Mouse (Mus musculus): ENCODE measurements around the gene Tfip11.

Tfip11 gene

DNA sequence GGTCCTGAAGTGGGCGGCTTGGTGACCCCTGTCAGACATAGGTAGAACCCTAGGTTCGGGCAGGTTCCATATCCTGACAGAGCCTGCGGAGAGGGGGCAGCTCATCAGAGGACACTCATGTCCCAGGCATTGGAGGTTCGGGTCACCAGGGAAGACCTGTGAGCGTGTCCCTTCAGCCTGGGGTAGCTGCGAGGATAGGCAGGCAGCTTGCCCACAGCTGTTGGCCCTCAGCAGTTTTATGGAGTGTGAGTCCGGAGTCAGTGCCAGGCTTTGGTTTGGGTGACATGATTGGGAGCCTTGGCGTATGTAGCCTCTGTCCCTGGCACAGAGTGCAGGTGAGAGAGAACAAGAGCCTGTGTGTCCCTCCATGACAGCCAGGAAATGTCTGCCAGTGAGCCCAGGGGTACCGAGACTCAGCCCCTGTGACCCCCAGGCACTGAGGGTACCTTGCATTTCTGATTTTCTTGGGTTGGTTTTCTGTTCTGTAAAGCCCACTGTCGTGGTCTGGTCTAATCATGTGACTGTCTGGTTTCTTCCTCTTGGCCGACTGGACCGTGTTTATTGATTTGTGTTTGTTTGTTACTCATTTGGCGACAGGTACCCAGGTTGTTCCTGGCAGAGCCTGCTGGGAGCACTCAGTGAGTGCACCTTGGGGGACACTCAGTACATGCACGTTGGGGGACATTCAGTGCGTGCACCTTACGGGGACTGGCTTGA, 36.2 kb upstream of the Tfip11 start:
- DNase-seq (ENCODE audit: low spot score), result no peak

DNA sequence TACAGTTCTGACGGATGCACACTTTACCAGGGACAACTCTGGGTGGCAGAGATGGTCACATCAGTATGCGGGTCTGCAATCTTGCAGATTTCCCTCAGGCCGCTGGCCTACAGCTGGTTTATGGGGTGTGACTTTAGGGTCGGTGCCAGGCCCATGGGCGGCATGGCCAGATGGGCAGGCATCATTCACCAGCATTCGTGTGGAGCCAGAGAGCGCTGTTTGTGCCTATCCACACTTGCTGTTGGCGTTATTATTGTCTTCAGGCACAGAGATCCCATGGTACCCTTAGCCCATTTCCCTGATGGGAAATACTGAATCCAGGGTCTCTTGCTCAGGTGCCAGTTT, 35.6 kb upstream of the Tfip11 start:
- DNase-seq (ENCODE audit: low spot score), result no peak

DNA sequence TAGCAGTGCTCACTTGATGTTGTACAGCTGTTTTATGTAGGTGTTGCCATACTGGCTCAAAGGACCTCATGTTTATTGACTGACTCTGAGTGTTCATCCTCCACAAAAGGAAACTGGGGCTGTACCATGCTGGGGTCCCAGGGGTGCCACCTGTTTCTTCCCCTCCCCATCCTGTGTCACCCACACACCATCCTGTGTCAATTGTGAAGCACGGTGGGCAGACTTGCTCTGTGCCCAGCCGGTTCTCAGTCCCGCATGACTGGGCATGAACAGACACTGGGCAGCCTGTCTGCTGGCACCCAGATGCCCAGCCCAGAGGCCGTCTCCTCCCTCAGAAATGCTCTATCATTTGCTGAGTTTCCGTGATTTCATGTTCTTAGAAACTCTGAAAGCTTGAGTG, 34.3 kb upstream of the Tfip11 start:
- no peak for DNase-seq (ENCODE audit: low spot score)

DNA sequence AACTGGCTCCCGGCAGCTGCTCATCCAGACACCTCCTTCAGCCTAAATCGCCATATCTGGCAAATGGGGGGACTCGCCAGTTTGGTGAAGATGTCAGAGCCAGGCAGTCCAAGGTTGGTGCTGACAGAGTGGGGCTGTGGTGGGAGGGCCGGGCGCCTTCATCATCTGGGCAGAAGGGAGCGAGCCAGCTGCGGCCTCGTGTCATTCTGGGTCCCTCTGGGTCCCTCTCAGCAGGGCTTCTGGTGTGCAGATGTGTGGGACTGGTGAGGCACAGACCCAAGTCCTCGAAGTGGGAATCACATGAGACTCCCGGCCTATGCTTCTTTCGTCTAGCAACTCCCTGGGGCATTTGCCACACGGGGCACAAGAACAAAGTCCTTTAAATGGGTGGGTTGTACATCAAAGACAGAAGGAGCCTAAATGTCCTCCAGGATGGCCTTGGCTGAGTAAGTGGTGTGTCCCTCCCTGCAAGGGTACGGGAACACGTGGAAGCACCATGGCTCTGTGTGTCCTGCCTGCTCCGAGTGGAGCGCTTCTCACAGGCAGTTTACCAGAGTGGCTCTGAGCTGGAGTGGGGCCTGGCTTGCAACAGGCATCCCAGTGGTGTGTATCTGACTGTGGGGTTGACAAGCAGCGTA, 33.7 kb upstream of the Tfip11 start:
- DNase-seq (ENCODE audit: low spot score), result no peak

DNA sequence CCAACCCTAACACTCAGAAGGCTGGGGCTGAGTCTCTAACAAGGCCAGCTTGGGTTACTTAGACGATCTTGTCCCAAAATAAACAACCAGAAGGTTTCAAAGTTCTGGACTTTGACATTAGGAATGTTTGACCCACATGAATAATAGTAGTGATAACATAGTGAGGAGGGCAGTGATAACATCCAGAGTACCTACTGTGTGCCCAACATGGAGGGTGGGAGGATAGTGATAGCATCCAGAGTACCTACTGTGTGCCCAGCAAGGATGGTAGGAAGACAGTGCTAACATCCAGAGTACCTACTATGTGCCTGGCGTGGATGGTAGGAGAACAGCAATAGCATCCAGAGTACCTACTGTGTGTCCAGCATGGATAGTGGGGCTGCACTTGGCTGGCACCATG, 32.4 kb upstream of the Tfip11 start:
- no peak for DNase-seq (ENCODE audit: low spot score)

DNA sequence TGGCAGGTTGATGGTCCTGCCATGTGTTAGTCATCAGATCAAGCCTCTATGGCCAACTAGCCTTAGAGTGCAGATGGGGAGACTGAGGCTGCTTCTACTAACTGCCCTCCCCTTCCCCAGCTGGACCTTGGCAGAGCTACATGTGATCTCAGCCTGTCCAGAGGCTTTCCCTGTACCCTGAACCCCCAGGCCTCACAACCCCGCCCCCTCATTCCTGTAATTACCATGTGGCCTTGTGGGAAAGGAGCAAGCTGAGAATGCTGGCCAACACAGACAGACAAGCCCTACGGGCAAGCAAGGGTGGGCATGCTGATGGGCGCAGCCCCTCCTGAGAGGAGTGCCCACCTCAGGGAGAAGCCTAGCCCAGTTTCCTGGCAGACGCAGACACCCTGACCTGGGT, 31.5 kb upstream of the Tfip11 start:
- DNase-seq (ENCODE audit: low spot score), result no peak

DNA sequence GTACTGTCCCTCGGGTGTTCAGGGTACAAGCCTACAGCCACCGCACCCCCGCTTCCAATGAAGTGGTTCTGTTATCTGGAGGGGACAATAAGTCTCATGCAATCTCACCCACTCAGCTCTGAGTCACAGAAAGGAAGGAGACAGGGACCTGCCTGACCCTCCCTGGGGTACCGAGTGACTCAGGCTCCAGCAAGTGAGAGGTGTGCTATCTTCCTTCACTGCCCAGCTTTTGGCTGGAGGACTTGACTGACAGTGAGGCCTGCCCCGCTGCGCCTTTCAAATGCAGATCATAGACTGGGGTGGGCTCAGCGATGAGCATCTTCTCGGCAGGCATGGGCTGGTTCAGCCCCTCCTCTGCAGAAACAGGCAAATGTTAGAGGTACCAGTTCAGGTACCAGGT, 31.0 kb upstream of the Tfip11 start:
- DNase-seq (ENCODE audit: low spot score), result peak; percentile 55

DNA sequence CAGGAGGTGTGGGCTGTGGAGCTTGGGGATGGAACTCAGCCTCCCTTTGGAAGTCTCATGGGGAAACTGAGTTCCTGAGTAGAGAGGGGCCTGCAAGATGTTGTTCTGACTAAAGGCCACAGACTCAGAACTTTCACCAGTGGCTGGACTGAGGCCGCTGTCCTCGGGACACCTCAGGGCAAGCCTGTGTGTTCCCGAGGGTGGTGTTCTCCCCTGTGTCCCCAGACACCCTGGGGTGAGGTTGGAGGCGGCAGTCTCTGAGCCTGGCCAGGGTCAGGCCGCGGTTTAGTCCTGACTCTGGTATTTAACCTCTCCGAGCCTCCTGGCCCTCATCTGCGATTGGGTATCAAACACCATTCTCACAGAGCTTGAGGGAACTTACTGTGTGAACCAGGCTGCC, 30.6 kb upstream of the Tfip11 start:
- DNase-seq (ENCODE audit: low spot score), result no peak

DNA sequence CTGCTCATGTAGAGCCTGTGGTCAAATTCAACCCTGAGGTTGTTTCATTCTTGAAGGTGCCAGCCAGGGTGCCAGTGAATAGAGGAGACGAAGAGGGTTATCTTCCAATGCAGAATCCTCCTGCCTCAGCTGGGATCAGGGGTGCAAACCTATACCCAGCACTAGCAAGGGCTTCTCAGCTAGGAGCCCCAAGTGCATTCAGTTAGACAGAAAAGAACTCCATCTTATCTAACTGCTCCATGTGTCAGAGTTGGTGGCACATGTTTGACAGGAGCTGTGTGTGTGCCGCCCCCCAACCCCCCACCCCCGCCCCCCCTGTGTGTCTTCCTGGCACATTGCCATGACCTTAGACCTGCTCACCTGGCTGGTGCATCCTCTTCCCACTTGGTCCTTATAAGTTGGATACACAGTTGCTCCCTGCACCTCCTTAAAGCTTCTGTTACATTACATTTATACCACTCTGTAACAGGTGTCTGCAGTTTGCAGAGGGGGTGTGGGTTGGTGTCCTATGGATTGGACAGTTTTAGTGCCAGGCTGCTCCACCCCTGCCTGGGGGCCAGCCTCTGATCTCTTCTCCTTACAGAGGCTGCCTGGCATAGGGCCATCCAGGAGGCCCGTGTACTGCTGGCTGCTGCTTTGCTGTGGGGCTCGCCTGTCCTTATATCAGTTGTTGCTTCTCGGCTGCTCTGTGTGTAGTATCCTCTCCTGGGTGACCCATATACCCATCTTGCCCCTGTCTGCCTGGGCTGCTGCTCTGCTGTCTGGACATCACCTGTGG, 29.6 kb upstream of the Tfip11 start:
- no peak for DNase-seq (ENCODE audit: low spot score)

DNA sequence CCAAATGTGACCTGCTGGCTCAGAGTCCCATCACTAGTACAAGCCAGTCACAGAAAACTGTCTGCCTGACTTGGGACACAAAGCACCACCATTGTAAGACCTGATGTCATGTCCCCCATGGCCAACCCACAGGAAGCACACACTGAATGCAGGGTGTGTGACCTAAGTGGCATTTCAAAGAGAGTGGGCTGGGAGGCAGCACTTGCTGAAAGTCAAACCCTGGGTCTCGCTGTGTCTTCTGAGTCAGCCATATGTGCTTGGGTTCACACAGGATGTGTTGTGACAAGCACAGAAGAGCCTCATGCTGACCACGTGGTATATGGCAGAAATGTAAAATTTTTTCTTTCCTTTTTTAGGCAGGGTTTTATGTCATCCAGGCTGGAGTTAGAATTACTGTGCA, 28.9 kb upstream of the Tfip11 start:
- DNase-seq (ENCODE audit: low spot score), result no peak

DNA sequence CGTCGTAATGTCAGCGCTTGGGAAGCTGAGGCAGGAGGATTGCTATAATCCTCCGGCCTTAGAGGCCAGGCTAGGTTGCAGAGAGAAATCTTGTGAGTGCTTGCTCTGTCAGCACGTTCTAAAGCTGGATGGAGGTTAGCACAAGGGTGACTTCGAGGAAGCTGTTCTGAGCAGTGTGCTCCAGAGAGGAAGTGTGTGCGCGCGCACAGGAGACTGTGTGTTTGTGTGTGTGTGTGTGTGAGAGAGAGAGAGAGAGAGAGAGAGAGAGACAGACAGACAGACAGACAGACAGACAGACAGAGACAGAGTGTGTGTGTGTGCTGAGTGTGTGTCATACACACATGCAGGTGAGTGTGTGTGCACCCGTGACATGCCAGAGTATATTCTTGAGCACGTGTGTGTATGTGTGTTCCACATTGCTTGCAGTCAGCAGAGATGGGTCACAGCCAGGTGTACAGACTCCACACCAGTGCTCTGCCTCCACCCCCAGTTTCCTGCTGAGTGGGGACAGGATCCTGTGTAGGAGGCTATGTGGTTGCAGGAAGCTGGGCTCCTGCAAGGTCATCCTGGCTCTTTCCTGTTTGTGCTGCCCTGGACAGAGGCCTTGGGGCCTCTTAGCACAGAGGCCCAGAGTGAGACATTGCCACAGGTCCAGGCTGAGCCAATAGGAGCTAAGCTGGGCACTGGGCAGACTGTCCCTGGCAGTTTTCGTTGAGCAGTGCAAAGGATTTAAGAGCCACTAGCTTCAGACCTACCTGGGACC, 27.8 kb upstream of the Tfip11 start:
- DNase-seq (ENCODE audit: low spot score), result no peak

DNA sequence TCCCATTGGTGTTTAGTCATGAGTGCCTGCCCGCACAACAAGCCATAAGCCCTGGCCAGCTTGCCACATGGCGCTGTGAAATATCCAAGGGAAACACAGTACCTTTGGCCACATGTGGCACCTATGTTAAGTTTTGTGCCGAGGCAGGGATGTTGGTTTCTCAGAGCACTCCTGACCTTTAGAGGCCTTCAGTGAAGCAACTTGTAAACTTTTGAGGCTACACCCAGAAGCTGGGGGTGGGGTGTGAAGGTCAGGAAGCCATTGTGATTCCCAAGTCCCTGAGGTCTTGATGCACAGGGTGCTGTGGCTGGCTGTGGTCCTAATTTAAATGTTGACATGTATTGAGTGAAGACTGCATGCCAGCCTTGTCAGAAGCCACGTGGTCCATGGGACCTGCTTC, 26.8 kb upstream of the Tfip11 start:
- no peak for DNase-seq (ENCODE audit: low spot score)

DNA sequence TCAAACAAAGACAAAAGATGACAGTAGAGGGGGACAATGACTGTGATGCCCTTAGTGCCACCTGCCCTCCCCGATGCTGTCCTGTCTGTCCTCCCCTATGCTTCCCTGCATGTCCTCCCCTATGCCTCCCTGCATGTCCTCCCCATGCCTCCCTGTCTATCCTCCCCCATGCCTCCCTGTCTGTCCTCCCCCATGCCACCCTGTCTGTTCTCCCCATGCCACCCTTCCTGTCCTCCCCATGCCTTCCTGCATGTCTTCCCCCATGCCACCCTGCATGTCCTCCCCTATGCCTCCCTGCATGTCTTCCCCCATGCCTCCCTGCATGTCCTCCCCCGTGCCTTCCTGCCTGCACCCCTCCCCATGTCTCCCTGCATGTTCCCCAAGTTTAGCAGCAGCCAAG, 26.0 kb upstream of the Tfip11 start:
- DNase-seq (ENCODE audit: low spot score), result no peak

DNA sequence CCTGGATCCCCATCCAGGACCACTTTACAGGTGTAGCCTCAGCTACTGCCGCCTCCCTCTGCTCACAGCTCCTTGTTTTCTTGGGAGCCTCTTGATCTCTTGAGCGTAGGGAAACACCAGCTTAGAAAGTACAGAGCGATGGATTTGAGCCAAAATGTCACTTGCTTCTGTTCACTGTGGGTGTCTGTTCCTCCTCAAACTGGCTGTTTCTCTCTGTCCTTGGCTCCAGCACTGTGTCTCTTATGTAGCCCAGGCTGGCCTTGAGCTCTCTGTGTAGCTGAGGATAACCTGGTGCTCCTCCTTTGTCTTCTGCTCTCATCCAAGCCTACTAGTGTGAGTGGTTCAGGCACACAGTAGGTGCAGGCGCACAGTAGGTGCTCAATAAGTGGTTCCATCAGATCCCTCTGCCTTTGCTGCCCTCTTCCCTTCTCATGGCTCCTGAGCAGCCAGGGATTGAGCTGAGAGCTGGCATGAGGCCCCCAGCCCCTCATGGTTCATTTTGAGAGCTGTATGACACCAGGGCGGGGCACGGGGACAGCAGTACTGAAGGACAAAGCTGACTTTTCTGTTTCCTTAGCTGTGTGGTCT, 25.3 kb upstream of the Tfip11 start:
- no peak for DNase-seq (ENCODE audit: low spot score)

DNA sequence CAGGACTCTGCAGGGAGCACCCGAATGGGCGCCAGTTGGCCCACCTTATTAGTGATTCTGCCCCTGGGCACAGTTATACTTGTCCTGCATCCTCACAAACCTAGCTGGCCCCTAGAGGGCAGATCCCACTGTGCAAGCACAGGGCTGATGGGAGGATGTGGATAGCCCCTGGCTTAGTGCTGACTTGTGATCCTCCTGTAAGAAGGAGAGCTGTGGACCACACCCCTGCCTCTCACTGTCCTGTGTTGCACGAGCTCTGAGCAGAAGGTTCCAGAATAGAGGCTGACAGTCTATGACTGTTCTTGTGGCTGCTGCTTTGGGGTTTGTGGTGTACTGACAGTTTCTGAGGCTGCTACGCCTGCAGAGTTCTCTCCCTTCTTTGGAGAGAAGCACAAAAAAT, 24.5 kb upstream of the Tfip11 start:
- DNase-seq (ENCODE audit: low spot score), result no peak

DNA sequence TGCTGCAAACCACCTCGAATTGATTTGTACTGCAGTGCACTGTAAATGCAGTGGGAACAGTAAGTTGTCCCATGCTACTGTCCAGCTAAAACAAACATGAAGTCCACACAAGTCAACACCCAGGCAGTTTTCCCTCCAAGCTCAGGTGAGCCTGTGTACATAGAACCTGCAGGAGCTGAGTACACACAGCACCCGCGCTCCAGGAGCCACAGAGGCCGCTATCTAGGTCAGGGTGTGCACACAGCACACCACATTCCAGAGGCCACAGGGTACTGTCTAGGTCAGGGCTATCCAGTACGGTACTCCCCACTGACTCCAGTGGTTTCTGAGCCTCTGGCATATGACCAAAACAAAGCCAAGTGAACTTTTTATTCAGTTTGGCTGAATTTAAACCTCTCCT, 23.8 kb upstream of the Tfip11 start:
- DNase-seq (ENCODE audit: low spot score), result no peak

DNA sequence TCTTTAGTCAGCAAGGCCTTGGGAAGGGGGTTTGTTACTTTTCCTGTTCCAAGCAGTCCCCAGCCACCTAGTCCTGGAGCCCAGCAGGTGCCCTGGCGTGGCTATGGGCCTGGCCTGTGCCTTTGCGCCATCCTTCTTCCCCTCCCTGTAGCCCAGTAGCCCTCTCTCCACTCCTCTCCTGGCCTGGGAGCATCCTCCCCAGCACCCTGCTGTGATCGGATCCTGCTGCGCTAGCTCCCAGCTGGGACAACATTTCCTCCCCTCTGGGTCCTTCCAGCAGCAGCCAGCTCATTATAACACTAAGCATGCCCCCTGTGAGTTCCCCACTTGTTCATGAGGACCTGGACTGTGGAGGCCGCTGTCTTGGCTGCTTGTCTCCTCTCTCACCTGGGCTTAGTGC, 20.3 kb upstream of the Tfip11 start:
- no peak for DNase-seq (ENCODE audit: low spot score)

DNA sequence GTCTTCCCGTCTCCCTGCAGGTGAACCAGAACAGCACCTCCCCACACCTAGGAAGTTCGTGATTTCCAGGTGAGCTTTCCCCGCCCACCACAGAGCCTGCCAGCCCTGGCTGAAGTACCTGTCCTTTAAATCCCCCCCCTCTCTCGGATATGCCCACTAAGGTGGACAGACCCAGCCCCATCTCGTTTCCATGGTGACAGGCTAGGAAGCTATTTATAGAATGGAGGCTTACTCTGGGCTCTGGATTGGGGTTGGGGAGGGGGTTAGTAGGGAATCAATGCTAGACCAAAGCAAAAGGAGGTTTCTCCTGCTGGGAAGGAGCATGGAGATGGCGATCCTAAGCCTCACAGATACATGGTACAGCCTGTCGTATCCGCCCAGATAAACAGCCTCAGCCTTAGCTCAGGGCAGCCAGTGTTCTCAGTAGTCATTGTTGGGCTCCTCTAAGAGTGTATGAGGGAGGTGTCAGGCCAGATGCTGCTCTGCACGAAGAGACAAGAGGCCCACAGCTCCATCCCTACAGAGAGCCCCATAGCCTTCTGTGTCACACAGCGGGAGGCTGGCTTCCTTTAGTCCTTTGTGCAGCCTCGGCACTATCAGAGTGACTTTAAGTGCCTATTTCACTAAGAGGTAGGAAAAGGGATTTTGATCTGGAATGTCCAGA, 12.8 kb upstream of the Tfip11 start:
- no peak for DNase-seq (ENCODE audit: low spot score)

DNA sequence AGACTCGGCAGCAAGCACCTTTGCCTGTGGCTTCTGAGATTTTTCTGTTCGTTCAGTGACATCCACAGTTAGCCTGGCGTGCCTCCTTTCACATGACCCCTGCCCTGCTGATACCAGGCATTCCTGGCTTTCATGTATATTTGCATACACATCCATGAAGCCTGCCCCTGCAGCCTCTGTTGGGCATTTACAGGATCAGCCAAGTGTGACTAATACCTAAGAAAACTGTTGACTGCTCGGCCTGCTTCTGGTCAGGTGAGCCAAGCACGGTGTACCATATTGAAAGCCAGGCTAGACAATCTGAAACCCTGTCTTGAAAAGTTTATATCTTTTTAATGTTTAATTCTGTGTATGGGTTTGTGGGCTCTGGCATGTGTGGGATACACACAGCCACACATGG, 9.7 kb upstream of the Tfip11 start:
- DNase-seq (ENCODE audit: low spot score), result no peak

DNA sequence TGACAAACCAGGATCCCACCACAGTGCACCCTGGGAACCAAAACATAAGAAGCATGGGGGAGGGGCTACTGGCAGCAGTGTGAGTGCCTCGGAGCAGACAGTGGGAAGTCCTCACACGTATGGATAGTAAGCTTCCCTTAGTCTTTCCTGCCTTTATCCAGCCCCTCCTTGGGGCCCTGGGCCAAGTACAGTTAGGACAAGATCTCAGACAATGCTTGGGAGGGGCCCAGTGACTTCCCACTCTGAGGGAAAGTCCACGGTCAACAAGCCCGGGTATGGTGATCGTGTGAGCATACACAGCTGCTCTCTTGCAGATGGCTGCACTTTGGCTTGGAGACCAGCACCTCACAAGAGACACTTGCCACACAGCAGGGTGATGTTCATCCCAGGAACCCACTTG, 8.8 kb upstream of the Tfip11 start:
- no peak for DNase-seq (ENCODE audit: low spot score)

DNA sequence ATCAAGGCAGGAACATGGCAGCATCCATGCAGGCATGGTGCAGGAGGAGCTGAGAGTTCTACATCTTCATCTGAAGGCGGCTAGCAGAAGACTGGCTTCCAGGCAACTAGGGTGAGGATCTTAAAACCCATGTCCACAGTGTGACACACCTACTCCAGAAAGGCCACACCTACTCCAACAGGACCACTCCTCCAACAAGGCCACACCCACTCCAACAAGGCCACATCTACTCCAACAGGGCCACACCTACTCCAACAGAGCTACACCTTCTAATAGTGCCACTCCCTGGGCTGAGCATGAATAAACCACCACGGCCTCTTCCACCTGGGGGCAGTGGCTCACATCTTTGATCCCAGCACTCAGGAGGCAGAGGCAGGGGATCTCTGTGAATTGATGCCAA, 6.8 kb upstream of the Tfip11 start:
- peak; percentile 38 for DNase-seq (ENCODE audit: low spot score)

DNA sequence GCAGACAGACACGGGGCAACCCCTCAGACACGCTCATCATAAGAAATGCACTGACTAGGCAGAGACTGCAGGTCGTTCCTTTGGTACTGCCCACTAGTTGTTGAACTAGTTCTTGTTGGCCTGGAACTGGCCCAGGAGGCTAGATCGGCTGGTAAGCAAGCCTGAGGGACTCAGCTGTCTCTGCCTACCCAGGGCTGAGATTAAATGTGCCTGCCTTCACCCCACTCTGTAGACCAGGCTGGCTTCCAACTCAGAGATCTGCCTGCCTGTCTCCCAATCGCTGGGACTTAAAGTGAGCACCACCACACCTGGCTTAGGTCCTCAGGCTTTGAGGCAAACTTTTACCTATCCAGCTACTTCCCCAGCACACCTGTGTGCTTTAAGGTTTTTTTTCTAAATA, 5.8 kb upstream of the Tfip11 start:
- DNase-seq (ENCODE audit: low spot score), result no peak
